Mouse (Mus musculus): ENCODE measurements around the gene Tenm4. TPM values are rescaled to one million over a fixed set of nuclear protein-coding genes. Genes with fewer than 3 reads are reported as not detected.

The Tenm4 gene
- polyA plus RNA-seq, 2 experiments = 0.11 to 0.28 TPM

DNA sequence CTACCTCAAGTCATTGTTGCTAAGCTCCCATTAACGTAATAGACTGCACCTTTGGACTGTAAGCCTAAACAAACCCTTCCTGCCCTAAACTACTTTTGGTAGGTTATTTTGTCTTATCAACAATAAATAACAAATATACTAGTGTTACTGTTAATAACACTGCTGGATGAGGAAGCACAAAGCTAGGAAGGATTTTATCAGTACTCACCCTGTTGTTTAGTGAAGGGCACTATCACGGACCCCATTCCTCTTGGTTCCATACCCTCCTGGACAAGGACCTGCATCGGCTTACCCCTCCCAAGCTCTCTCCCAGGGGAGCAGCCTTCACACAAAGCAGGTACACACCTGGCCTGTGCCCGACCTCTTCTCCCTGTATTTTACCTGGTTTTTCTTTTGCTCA lies 611.6 kb downstream of the Tenm4 start:
- Histone ChIP-seq H3K4me1 (replicated peaks; ENCODE audit: control insufficient read depth in 2 of 2, insufficient read depth in 2 of 2, low read length in 1 of 2) (peaks cover 54% of the 10 kb centered on the region in 2 experiments), H3K27ac (peak overlapping the region; percentile 98), H3K27me3 (ENCODE audit: control insufficient read depth, insufficient read depth, low read length) (no peaks in the 10 kb centered on the region), H3K9me3 (ENCODE audit: control insufficient read depth, low read length) (no peaks in the 10 kb centered on the region), H3K36me3 (replicated peaks; ENCODE audit: control insufficient read depth, insufficient read depth, low read depth) (no peaks in the 10 kb centered on the region), H3K4me2 (ENCODE audit: low read depth) (no peak overlapping the region), H3K9ac (replicated peaks) (peak overlapping the region; percentile 25; the same call in 1 of the 2 replicates), H3K4me3 (ENCODE audit: insufficient read depth in 1 of 2, low read depth in 2 of 2, low read length in 2 of 2) (no peak overlapping the region)
- ATAC-seq (ENCODE audit: insufficient read depth) (no peak), DNase-seq (ENCODE audit: low read depth in 3 of 3, low spot score in 3 of 3) (no peak)
- no peak for TF ChIP-seq EP300 (IDR thresholded peaks at IDR 0.05; ENCODE audit: low read depth)
- no peak for TF ChIP-seq CTCF (IDR thresholded peaks at IDR 0.05; ENCODE audit: low read depth)
- 49% methylated on average over 4 of the region's 4 CpGs for WGBS (ENCODE audit: insufficient replicate concordance)

DNA sequence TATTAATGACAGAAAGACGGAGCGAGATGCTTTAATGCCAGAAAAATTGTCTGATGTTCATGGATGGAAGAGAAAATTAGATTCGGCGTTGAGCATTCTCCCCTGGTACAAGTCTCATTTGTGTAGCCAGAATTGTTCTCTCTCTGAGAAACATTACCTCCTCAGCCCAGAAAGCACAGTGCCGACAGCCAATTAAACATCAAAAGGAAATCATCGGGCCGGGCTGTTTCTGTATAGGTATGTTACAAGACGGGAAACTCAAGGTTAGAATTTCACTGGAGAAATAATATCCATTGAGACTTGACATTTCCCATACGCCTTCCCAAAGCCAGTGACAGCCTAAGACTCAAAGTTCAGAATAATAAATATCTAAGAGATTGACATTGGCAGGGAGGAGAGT lies 614.8 kb downstream of the Tenm4 start:
- TF ChIP-seq CTCF (IDR thresholded peaks at IDR 0.05; ENCODE audit: low read depth) (no peak), EP300 (IDR thresholded peaks at IDR 0.05; ENCODE audit: low read depth) (no peak)
- no peak overlapping the region for H3K27ac ChIP-seq
- no peak overlapping the region for H3K4me3 ChIP-seq (ENCODE audit: insufficient read depth in 1 of 2, low read depth in 2 of 2, low read length in 2 of 2)
- DNase-seq (ENCODE audit: low read depth in 3 of 3, low spot score in 3 of 3) (no peak), ATAC-seq (ENCODE audit: insufficient read depth) (no peak)
- H3K4me1 ChIP-seq (replicated peaks; ENCODE audit: control insufficient read depth in 2 of 2, insufficient read depth in 2 of 2, low read length in 1 of 2) = peaks cover 23% of the 10 kb centered on the region in 2 experiments
- H3K9me3 ChIP-seq (ENCODE audit: control insufficient read depth, low read length) = no peaks in the 10 kb centered on the region
- no peaks in the 10 kb centered on the region for H3K36me3 ChIP-seq (replicated peaks; ENCODE audit: control insufficient read depth, insufficient read depth, low read depth)
- H3K9ac ChIP-seq (replicated peaks) = no peak overlapping the region
- H3K4me2 ChIP-seq (ENCODE audit: low read depth) = no peak overlapping the region
- no peaks in the 10 kb centered on the region for H3K27me3 ChIP-seq (ENCODE audit: control insufficient read depth, insufficient read depth, low read length)
- WGBS (ENCODE audit: insufficient replicate concordance) = 80% methylated on average over 9 of the region's 9 CpGs

DNA sequence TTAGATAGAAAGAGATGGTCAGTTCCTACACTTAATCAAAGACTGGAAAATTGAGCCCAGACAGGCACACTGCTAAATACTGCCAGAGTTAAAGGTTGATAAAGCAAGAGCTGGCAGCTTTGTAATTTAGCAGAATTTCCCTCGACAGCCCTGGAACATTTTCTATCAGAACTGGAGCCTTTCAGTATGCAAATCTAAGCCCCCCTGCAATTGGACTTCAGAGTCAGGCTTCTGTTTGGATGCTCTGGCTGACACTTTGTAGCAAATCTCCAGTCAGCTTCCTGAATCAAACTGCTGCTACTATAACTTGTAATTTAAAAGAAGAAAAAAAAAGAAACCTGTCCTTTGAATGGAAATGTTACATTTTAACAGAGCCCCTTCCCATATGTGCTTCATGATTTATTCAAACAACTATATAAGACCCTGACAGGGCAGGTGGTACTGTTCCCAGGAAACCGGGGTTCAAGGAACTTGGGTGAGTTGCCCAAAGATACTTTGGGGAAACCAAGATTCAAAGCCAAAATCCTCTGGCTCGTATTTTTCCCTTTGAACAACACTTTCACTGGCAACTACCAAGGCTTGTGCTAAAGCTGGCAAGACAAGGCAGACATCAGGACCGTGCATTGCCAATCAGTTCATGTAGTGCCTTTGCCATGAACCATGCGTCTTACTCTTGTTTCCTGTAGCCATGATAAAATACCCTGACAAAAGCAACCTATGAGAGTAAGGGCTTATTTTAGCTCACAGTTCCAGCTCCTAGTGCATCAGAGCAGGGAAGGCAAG lies 615.4 kb downstream of the Tenm4 start:
- no peak overlapping the region for H3K27ac ChIP-seq
- H3K4me1 ChIP-seq (replicated peaks; ENCODE audit: control insufficient read depth in 2 of 2, insufficient read depth in 2 of 2, low read length in 1 of 2) = peaks cover 19 to 20% of the 10 kb centered on the region in 2 experiments
- WGBS (ENCODE audit: insufficient replicate concordance) = 55% methylated on average over 5 of the region's 5 CpGs
- H3K4me2 ChIP-seq (ENCODE audit: low read depth) = no peak overlapping the region
- H3K9me3 ChIP-seq (ENCODE audit: control insufficient read depth, low read length) = no peaks in the 10 kb centered on the region
- TF ChIP-seq CTCF (IDR thresholded peaks at IDR 0.05; ENCODE audit: low read depth) (no peak), EP300 (IDR thresholded peaks at IDR 0.05; ENCODE audit: low read depth) (no peak)
- no peaks in the 10 kb centered on the region for H3K36me3 ChIP-seq (replicated peaks; ENCODE audit: control insufficient read depth, insufficient read depth, low read depth)
- no peak for DNase-seq (ENCODE audit: low read depth in 3 of 3, low spot score in 3 of 3)
- no peak overlapping the region for H3K9ac ChIP-seq (replicated peaks)
- ATAC-seq (ENCODE audit: insufficient read depth) = no peak
- no peak overlapping the region for H3K4me3 ChIP-seq (ENCODE audit: insufficient read depth in 1 of 2, low read depth in 2 of 2, low read length in 2 of 2)
- H3K27me3 ChIP-seq (ENCODE audit: control insufficient read depth, insufficient read depth, low read length) = no peaks in the 10 kb centered on the region

DNA sequence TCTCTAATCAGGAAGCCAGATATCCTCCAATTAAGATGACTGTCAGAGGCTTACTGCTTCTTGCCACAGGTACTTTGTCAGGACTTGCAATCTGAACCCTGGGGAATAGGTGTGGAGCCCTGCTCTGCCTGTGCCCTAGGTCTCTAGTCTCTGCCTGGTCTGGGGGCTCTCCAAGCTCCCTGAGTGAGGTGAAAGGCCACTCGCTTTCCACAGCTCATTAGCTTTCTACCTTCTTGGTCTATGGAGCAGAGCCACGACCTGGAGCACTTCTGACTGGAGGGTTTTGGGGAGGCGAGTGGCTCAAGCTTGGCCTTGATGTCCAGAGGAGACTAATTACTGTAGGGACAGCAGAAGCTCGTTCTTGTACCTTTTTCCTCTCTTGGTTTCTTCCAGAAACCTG lies 617.1 kb downstream of the Tenm4 start:
- H3K36me3 ChIP-seq (replicated peaks; ENCODE audit: control insufficient read depth, insufficient read depth, low read depth) = no peaks in the 10 kb centered on the region
- H3K9ac ChIP-seq (replicated peaks) = no peak overlapping the region
- no peak for DNase-seq (ENCODE audit: low read depth in 3 of 3, low spot score in 3 of 3)
- no peaks in the 10 kb centered on the region for H3K27me3 ChIP-seq (ENCODE audit: control insufficient read depth, insufficient read depth, low read length)
- 45% methylated on average over 4 of the region's 4 CpGs for WGBS (ENCODE audit: insufficient replicate concordance)
- no peak overlapping the region for H3K4me3 ChIP-seq (ENCODE audit: insufficient read depth in 1 of 2, low read depth in 2 of 2, low read length in 2 of 2)
- H3K4me1 ChIP-seq (replicated peaks; ENCODE audit: control insufficient read depth in 2 of 2, insufficient read depth in 2 of 2, low read length in 1 of 2) = peaks cover 2 to 3% of the 10 kb centered on the region in 2 experiments
- no peak overlapping the region for H3K4me2 ChIP-seq (ENCODE audit: low read depth)
- H3K9me3 ChIP-seq (ENCODE audit: control insufficient read depth, low read length) = no peaks in the 10 kb centered on the region
- no peak for TF ChIP-seq CTCF (IDR thresholded peaks at IDR 0.05; ENCODE audit: low read depth)
- no peak for TF ChIP-seq EP300 (IDR thresholded peaks at IDR 0.05; ENCODE audit: low read depth)
- no peak for ATAC-seq (ENCODE audit: insufficient read depth)
- no peak overlapping the region for H3K27ac ChIP-seq

DNA sequence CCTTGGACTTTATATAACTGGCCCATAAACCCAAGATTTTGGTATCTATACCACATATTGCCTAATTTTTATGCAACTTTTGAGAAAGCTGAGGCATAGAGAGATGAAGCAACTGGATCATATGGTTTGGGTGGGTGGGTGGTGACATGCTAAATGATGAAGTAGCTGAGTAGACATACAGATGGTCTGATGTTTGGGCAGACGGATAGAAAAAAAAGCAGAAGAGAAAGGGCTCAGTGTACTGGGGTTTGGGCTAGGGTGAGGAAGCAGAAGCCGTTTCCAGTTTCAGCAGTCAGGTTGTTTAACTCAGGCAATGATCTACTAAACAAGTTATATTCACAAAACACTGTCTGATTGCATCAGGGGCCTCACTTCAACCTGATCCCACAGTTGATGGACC lies 619.3 kb downstream of the Tenm4 start:
- peaks cover 0 to 2% of the 10 kb centered on the region in 2 experiments; a peak in 2 of 4 replicates for H3K4me1 ChIP-seq (replicated peaks; ENCODE audit: control insufficient read depth in 2 of 2, insufficient read depth in 2 of 2, low read length in 1 of 2)
- ATAC-seq (ENCODE audit: insufficient read depth) = no peak
- no peaks in the 10 kb centered on the region for H3K27me3 ChIP-seq (ENCODE audit: control insufficient read depth, insufficient read depth, low read length)
- no peak overlapping the region for H3K27ac ChIP-seq
- H3K4me3 ChIP-seq (ENCODE audit: insufficient read depth in 1 of 2, low read depth in 2 of 2, low read length in 2 of 2) = no peak overlapping the region
- no peaks in the 10 kb centered on the region for H3K36me3 ChIP-seq (replicated peaks; ENCODE audit: control insufficient read depth, insufficient read depth, low read depth)
- no peaks in the 10 kb centered on the region for H3K9me3 ChIP-seq (ENCODE audit: control insufficient read depth, low read length)
- WGBS (ENCODE audit: insufficient replicate concordance) = 36% methylated on average over 2 of the region's 2 CpGs
- DNase-seq (ENCODE audit: low read depth in 3 of 3, low spot score in 3 of 3) = no peak
- no peak for TF ChIP-seq CTCF (IDR thresholded peaks at IDR 0.05; ENCODE audit: low read depth)
- TF ChIP-seq EP300 (IDR thresholded peaks at IDR 0.05; ENCODE audit: low read depth) = no peak
- no peak overlapping the region for H3K4me2 ChIP-seq (ENCODE audit: low read depth)
- H3K9ac ChIP-seq (replicated peaks) = no peak overlapping the region

Data from liver, embryonic 14.5 days (tissue).